Mouse (Mus musculus) liver, embryonic 11.5 days (tissue): Measurements from ENCODE around the gene Olfr628. TPM values are rescaled to one million over a fixed set of nuclear protein-coding genes. Genes with fewer than 3 reads are reported as not detected.
"Not testable (repeated sequence)": the region's sequence is repeated elsewhere in the genome, so short reads cannot be mapped to it uniquely, and the experiment has no call there.

Experiments used
- ATAC-seq: fragments of 200-750 bp; cut with Nextera tagmentation; replicated peaks from 2 replicates; pipeline ENCODE4 v1.8.0; 2017; ENCODE audit warnings: moderate number of reproducible peaks, mild to moderate bottlenecking, moderate TSS enrichment, moderate library complexity; ENCODE audit not compliant: low FRiP score
- DNase-seq: peaks from one replicate; pipeline ENCODE4 v3.0.0-alpha.2; 2017; ENCODE audit warnings: low spot score
- H3K27ac ChIP-seq: fragments of 300-500 bp; sonication (generic); 2 replicates; pipeline ENCODE4 v1.5.1; 2014; ENCODE audit warnings: mild to moderate bottlenecking, low read depth, low read length, control low read depth
- H3K27me3 ChIP-seq: fragments of 300-500 bp; sonication (generic); replicated peaks from 2 replicates; pipeline ENCODE4 v1.6.1; 2014; ENCODE audit warnings: low read length, mixed read lengths; ENCODE audit not compliant: control insufficient read depth, insufficient read depth
- H3K36me3 ChIP-seq: fragments of 300-500 bp; sonication (generic); 2 replicates; pipeline ENCODE4 v1.6.1; 2014; ENCODE audit warnings: mild to moderate bottlenecking, low read length, moderate library complexity, mixed read lengths; ENCODE audit not compliant: control insufficient read depth, insufficient read depth
- H3K4me1 ChIP-seq: fragments of 300-500 bp; sonication (generic); replicated peaks from 2 replicates; pipeline ENCODE4 v1.6.1; 2014; ENCODE audit warnings: low read length, mixed read lengths; ENCODE audit not compliant: control insufficient read depth, insufficient read depth
- H3K4me2 ChIP-seq: fragments of 300-500 bp; sonication (generic); 2 replicates; pipeline ENCODE4 v1.6.1; 2014; ENCODE audit warnings: mild to moderate bottlenecking, control low read depth, moderate library complexity
- H3K4me3 ChIP-seq: fragments of 300-500 bp; sonication (generic); 2 replicates; pipeline ENCODE4 v1.5.1; 2014; ENCODE audit warnings: low read depth, low read length, control low read depth
- H3K9ac ChIP-seq: fragments of 300-500 bp; sonication (generic); 2 replicates; pipeline ENCODE4 v1.6.1; 2014; ENCODE audit warnings: low read depth, low read length, control low read depth
- H3K9me3 ChIP-seq: fragments of 300-500 bp; sonication (generic); 2 replicates; pipeline ENCODE4 v1.6.1; 2016; ENCODE audit warnings: low read length, inconsistent platforms, mixed read lengths; ENCODE audit not compliant: control insufficient read depth
- WGBS: fragments of 180-500 bp; shearing (Covaris S2); extraction: QIAGEN DNeasy Blood & Tissue Kit; methylation state at CpG from one replicate; pipeline ENCODE4 v1.1.7; 2014; 5-methylcytosine and 5-hydroxymethylcytosine counted together
- polyA plus RNA-seq: library from polyadenylated mRNA; unstranded; fragments of >200 nt; fragmentation: Nextera tagmentation; extraction: Ambion mirVana; gene quantifications from 2 replicates; pipeline ENCODE4 v1.2.1, GENCODE M21; 2014

Gene Olfr628
- not detected in 2 replicates for polyA plus RNA-seq

- Histone ChIP-seq H3K36me3 (no peaks in the 10 kb centered on the region), H3K4me1 (no peaks in the 10 kb centered on the region), H3K27ac (no peak within 1 kb of the TSS), H3K4me2 (no peak within 1 kb of the TSS), H3K9ac (no peak within 1 kb of the TSS), H3K4me3 (no peak within 1 kb of the TSS), H3K9me3 (no peaks in the 10 kb centered on the region), H3K27me3 (no peaks in the 10 kb centered on the region)
- DNase-seq = no peak
- no peak for ATAC-seq
- 87% methylated on average over 1 of the region's 1 CpGs for WGBS
Observed at GRCm38 (mm10) chr7:103730074-103730473, at the start of gene Olfr628. Gene Olfr628, plus strand, starts transcription at chr7:103730374.

GRCm38 (mm10) chr7:103682420-103682819 is 47.8 kb upstream of the Olfr628 start, which contains the start of gene Olfr625-ps1:
Gene Olfr625-ps1, plus strand, starts transcription at chr7:103682720.
- no peak within 1 kb of the TSS for H3K27ac ChIP-seq
- no peaks in the 10 kb centered on the region for H3K36me3 ChIP-seq
- no peaks in the 10 kb centered on the region for H3K27me3 ChIP-seq
- no peaks in the 10 kb centered on the region for H3K4me1 ChIP-seq
- H3K4me2 ChIP-seq = no peak within 1 kb of the TSS
- H3K9ac ChIP-seq = no peak within 1 kb of the TSS
- H3K4me3 ChIP-seq = no peak within 1 kb of the TSS
- no peak for ATAC-seq
- no peaks in the 10 kb centered on the region for H3K9me3 ChIP-seq
- DNase-seq = no peak

- H3K4me1 ChIP-seq = no peaks in the 10 kb centered on the region
- no peaks in the 10 kb centered on the region for H3K27me3 ChIP-seq
- no peaks in the 10 kb centered on the region for H3K36me3 ChIP-seq
- ATAC-seq = no peak
- no peak overlapping the region for H3K4me3 ChIP-seq
- H3K9me3 ChIP-seq = no peaks in the 10 kb centered on the region
- WGBS = 85% methylated on average over 4 of the region's 4 CpGs
- no peak overlapping the region for H3K9ac ChIP-seq
- no peak for DNase-seq
- no peak overlapping the region for H3K27ac ChIP-seq
- H3K4me2 ChIP-seq = no peak overlapping the region
Observed at GRCm38 (mm10) chr7:103699469-103699868, 30.7 kb upstream of the Olfr628 start.

- Histone ChIP-seq H3K9me3 (no peaks in the 10 kb centered on the region), H3K36me3 (no peaks in the 10 kb centered on the region), H3K9ac (no peak overlapping the region), H3K27ac (no peak overlapping the region), H3K27me3 (no peaks in the 10 kb centered on the region), H3K4me1 (no peaks in the 10 kb centered on the region), H3K4me3 (no peak overlapping the region), H3K4me2 (no peak overlapping the region)
- ATAC-seq (peak; percentile 63), DNase-seq (no peak)
- WGBS = 28% methylated on average over 2 of the region's 2 CpGs
Observed at GRCm38 (mm10) chr7:103712024-103712423, 18.1 kb upstream of the Olfr628 start.

- Histone ChIP-seq H3K9ac (no peak within 1 kb of the TSS), H3K36me3 (no peaks in the 10 kb centered on the region), H3K4me1 (no peaks in the 10 kb centered on the region), H3K27ac (no peak within 1 kb of the TSS), H3K4me2 (no peak within 1 kb of the TSS), H3K4me3 (no peak within 1 kb of the TSS), H3K9me3 (no peaks in the 10 kb centered on the region), H3K27me3 (no peaks in the 10 kb centered on the region)
- no peak for ATAC-seq
- DNase-seq = no peak
Observed at GRCm38 (mm10) chr7:103714371-103714770, 15.8 kb upstream of the Olfr628 start, which contains the start of gene Olfr243. Gene Olfr243, plus strand, starts transcription at chr7:103714671.

GRCm38 (mm10) chr7:103716398-103716797 is 13.8 kb upstream of the Olfr628 start:
- 92% methylated on average over 1 of the region's 1 CpGs for WGBS
- H3K4me3 ChIP-seq, H3K36me3 ChIP-seq, DNase-seq, H3K9me3 ChIP-seq, H3K9ac ChIP-seq, H3K4me2 ChIP-seq, H3K27ac ChIP-seq, H3K4me1 ChIP-seq, ATAC-seq, H3K27me3 ChIP-seq: not testable (repeated sequence)

GRCm38 (mm10) chr7:103744843-103745242 is 14.7 kb downstream of the Olfr628 start, which contains the start of gene Olfr629:
Gene Olfr629, minus strand, starts transcription at chr7:103744943.
- H3K36me3 ChIP-seq = no peaks in the 10 kb centered on the region
- H3K4me2 ChIP-seq = no peak within 1 kb of the TSS
- DNase-seq (no peak), ATAC-seq (no peak)
- no peaks in the 10 kb centered on the region for H3K4me1 ChIP-seq
- WGBS = 78% methylated on average over 2 of the region's 2 CpGs
- H3K4me3 ChIP-seq = no peak within 1 kb of the TSS
- no peak within 1 kb of the TSS for H3K9ac ChIP-seq
- H3K27me3 ChIP-seq = no peaks in the 10 kb centered on the region
- no peaks in the 10 kb centered on the region for H3K9me3 ChIP-seq
- H3K27ac ChIP-seq = no peak within 1 kb of the TSS

- DNase-seq (no peak), ATAC-seq (no peak)
- Histone ChIP-seq H3K4me1 (no peaks in the 10 kb centered on the region), H3K27me3 (no peaks in the 10 kb centered on the region), H3K36me3 (no peaks in the 10 kb centered on the region), H3K4me2 (no peak within 1 kb of the TSS), H3K27ac (no peak within 1 kb of the TSS), H3K9ac (no peak within 1 kb of the TSS), H3K9me3 (no peaks in the 10 kb centered on the region), H3K4me3 (no peak within 1 kb of the TSS)
- WGBS = 47% methylated on average over 2 of the region's 2 CpGs
Observed at GRCm38 (mm10) chr7:103757233-103757632, 27.1 kb downstream of the Olfr628 start, which contains the start of gene Olfr630. Gene Olfr630, minus strand, starts transcription at chr7:103757333.

GRCm38 (mm10) chr7:103762212-103762611 is 32.0 kb downstream of the Olfr628 start:
- H3K4me1 ChIP-seq, H3K9ac ChIP-seq, H3K27ac ChIP-seq, H3K4me3 ChIP-seq, H3K27me3 ChIP-seq, H3K36me3 ChIP-seq, H3K9me3 ChIP-seq, ATAC-seq, DNase-seq, H3K4me2 ChIP-seq: not testable (repeated sequence)
- 71% methylated on average over 6 of the region's 6 CpGs for WGBS
